Mouse (Mus musculus): ENCODE results near the gene Tpd52l2. TPM values are rescaled to one million over a fixed set of nuclear protein-coding genes. Genes with fewer than 3 reads are reported as not detected.

The Tpd52l2 gene
- 149 and 156 TPM in 2 replicates for polyA plus RNA-seq (2014; fragmentation: Nextera tagmentation; extraction: Ambion mirVana)

DNA sequence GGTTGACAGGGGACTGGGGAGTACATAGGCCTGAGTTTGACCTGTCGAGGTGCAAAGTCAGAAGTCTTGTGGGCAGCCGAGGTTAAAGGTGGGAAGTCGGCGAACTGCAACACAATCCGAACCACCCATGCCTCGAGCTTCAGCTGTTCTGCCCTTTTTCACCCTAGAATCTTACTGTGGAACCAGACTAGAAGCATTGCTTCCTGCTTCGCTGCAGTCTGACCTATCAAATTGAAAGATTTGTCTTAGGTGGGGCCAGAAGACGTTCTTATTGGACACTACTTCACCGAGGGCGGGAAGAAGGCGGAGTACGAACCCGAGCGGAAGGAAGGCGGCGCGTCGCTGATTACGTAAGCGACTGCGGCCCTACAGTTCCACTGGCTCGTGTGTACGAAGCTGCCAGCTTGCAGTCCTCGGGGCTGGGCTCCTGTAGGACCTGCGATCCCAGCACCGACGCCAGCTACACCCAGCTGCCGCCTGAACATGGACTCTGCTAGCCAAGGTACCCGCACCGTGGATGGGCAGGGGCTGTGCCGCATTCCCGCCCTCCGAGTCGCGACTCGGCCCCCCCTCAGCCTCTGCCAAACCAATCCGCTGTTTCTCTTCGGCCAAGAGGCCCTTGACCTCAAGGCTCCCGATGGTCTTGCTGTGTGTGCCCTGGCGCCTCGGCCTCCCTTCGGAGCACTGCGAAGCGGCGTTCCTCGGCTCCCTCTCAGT, at the start of gene Tpd52l2:
Tpd52l2 (plus strand) TSS at position 312 of the 717 bp plus-strand sequence.
- H3K4me2 ChIP-seq: peak within 1 kb of the TSS; percentile 90
- peak within 1 kb of the TSS; percentile 86 for H3K4me3 ChIP-seq (ENCODE audit: low read depth, low read length)
- H3K9ac ChIP-seq (ENCODE audit: low read depth, low read length): peak within 1 kb of the TSS; percentile 94
- ATAC-seq (replicated peaks; ENCODE audit: low FRiP score) (peak; percentile 92), DNase-seq (ENCODE audit: low spot score) (peak; percentile 89)
- H3K9me3 ChIP-seq (ENCODE audit: control insufficient read depth, low read length): no peaks in the 10 kb centered on the region
- H3K4me1 ChIP-seq (replicated peaks; ENCODE audit: control insufficient read depth, insufficient read depth, low read length): peaks cover 7% of the 10 kb centered on the region
- WGBS: under 1% methylated on average over 46 of the region's 46 CpGs
- peak within 1 kb of the TSS; percentile 99 for H3K27ac ChIP-seq (ENCODE audit: low read depth, low read length)
- H3K36me3 ChIP-seq (ENCODE audit: control insufficient read depth, insufficient read depth, low read length): peaks cover 21% of the 10 kb centered on the region
- H3K27me3 ChIP-seq (replicated peaks; ENCODE audit: control insufficient read depth, insufficient read depth, low read length): no peaks in the 10 kb centered on the region

- 82% methylated on average over 4 of the region's 4 CpGs for WGBS
- Histone ChIP-seq H3K27ac (ENCODE audit: low read depth, low read length) (no peak overlapping the region), H3K9ac (ENCODE audit: low read depth, low read length) (no peak overlapping the region), H3K27me3 (replicated peaks; ENCODE audit: control insufficient read depth, insufficient read depth, low read length) (no peaks in the 10 kb centered on the region), H3K4me3 (ENCODE audit: low read depth, low read length) (no peak overlapping the region), H3K9me3 (ENCODE audit: control insufficient read depth, low read length) (no peaks in the 10 kb centered on the region), H3K36me3 (ENCODE audit: control insufficient read depth, insufficient read depth, low read length) (no peaks in the 10 kb centered on the region; the same call in 1 of the 2 replicates), H3K4me2 (no peak overlapping the region), H3K4me1 (replicated peaks; ENCODE audit: control insufficient read depth, insufficient read depth, low read length) (no peaks in the 10 kb centered on the region; the same call in 1 of the 2 replicates)
- DNase-seq (ENCODE audit: low spot score): no peak
- no peak for ATAC-seq (replicated peaks; ENCODE audit: low FRiP score)
Observed at GRCm38 (mm10) chr2:181452181-181452580, 44.8 kb upstream of the Tpd52l2 start.

DNA sequence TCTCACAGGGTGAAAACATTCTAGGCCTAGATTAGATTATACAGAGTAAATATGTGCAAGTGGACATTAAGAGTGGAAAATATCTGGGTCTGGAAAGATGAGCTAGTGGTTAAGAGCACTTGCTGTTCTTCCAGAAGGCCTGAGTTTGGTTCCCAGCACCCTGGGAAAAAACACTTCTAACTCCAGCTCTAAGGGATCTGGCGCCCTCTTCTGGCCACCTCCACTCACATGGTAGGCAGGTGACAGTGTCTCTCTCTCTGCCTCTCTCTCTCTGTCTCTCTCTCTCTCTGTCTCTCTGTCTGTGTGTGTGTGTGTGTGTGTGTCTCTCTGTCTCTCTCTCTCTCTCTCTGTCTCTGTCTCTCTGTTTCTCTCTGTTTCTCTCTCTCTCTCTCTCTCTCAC, 43.7 kb upstream of the Tpd52l2 start:
- no peak overlapping the region for H3K9ac ChIP-seq (ENCODE audit: low read depth, low read length)
- 54% methylated on average over 1 of the region's 1 CpGs for WGBS
- DNase-seq (ENCODE audit: low spot score) (no peak), ATAC-seq (replicated peaks; ENCODE audit: low FRiP score) (no peak)
- no peaks in the 10 kb centered on the region for H3K9me3 ChIP-seq (ENCODE audit: control insufficient read depth, low read length)
- H3K4me1 ChIP-seq (replicated peaks; ENCODE audit: control insufficient read depth, insufficient read depth, low read length): peaks cover 2% of the 10 kb centered on the region; the same call in 1 of the 2 replicates
- no peak overlapping the region for H3K4me2 ChIP-seq
- no peak overlapping the region for H3K4me3 ChIP-seq (ENCODE audit: low read depth, low read length)
- no peaks in the 10 kb centered on the region; the same call in 1 of the 2 replicates for H3K36me3 ChIP-seq (ENCODE audit: control insufficient read depth, insufficient read depth, low read length)
- H3K27me3 ChIP-seq (replicated peaks; ENCODE audit: control insufficient read depth, insufficient read depth, low read length): no peaks in the 10 kb centered on the region
- H3K27ac ChIP-seq (ENCODE audit: low read depth, low read length): no peak overlapping the region

DNA sequence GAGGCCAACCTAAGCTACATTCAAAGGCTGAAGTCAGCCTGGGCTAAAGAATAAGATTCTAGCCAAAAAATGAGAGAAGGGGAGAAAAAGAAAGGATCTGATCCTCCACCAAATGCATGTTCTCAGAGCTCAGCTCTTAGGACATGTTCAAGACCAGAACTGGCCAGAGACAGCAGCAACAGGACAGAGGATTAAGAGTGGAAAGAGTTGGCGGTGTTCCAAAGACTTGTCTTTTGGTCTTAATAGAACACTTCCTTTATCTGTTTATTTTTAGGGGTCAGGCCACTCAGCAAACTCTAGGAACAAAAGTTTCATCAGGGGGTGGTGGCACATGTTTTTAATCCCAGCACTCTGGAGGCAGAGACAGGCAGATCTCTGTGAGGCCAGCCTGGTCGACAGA, 41.0 kb upstream of the Tpd52l2 start:
- 75% methylated on average over 2 of the region's 2 CpGs for WGBS
- Histone ChIP-seq H3K27ac (ENCODE audit: low read depth, low read length) (no peak overlapping the region), H3K27me3 (replicated peaks; ENCODE audit: control insufficient read depth, insufficient read depth, low read length) (no peaks in the 10 kb centered on the region), H3K4me3 (ENCODE audit: low read depth, low read length) (no peak overlapping the region), H3K9me3 (ENCODE audit: control insufficient read depth, low read length) (no peaks in the 10 kb centered on the region), H3K36me3 (ENCODE audit: control insufficient read depth, insufficient read depth, low read length) (no peaks in the 10 kb centered on the region; the same call in 1 of the 2 replicates), H3K9ac (ENCODE audit: low read depth, low read length) (no peak overlapping the region), H3K4me1 (replicated peaks; ENCODE audit: control insufficient read depth, insufficient read depth, low read length) (peaks cover 11% of the 10 kb centered on the region), H3K4me2 (no peak overlapping the region)
- no peak for DNase-seq (ENCODE audit: low spot score)
- no peak for ATAC-seq (replicated peaks; ENCODE audit: low FRiP score)

- peak overlapping the region; percentile 84 for H3K9ac ChIP-seq (ENCODE audit: low read depth, low read length)
- DNase-seq (ENCODE audit: low spot score) (no peak), ATAC-seq (replicated peaks; ENCODE audit: low FRiP score) (no peak)
- no peak overlapping the region for H3K27ac ChIP-seq (ENCODE audit: low read depth, low read length)
- peak overlapping the region; percentile 84 for H3K4me3 ChIP-seq (ENCODE audit: low read depth, low read length)
- peaks cover 26% of the 10 kb centered on the region for H3K4me1 ChIP-seq (replicated peaks; ENCODE audit: control insufficient read depth, insufficient read depth, low read length)
- H3K9me3 ChIP-seq (ENCODE audit: control insufficient read depth, low read length): no peaks in the 10 kb centered on the region
- no peaks in the 10 kb centered on the region; the same call in 1 of the 2 replicates for H3K36me3 ChIP-seq (ENCODE audit: control insufficient read depth, insufficient read depth, low read length)
- 6% methylated on average over 15 of the region's 15 CpGs for WGBS
- peak overlapping the region; percentile 95 for H3K4me2 ChIP-seq
- H3K27me3 ChIP-seq (replicated peaks; ENCODE audit: control insufficient read depth, insufficient read depth, low read length): no peaks in the 10 kb centered on the region
Observed at GRCm38 (mm10) chr2:181457831-181458230, 39.1 kb upstream of the Tpd52l2 start.

- H3K4me1 ChIP-seq (replicated peaks; ENCODE audit: control insufficient read depth, insufficient read depth, low read length): peaks cover 32% of the 10 kb centered on the region
- peak; percentile 61 for DNase-seq (ENCODE audit: low spot score)
- H3K27me3 ChIP-seq (replicated peaks; ENCODE audit: control insufficient read depth, insufficient read depth, low read length): no peaks in the 10 kb centered on the region
- WGBS: under 1% methylated on average over 64 of the region's 72 CpGs
- ATAC-seq (replicated peaks; ENCODE audit: low FRiP score): no peak
- no peaks in the 10 kb centered on the region; the same call in 1 of the 2 replicates for H3K36me3 ChIP-seq (ENCODE audit: control insufficient read depth, insufficient read depth, low read length)
- H3K9me3 ChIP-seq (ENCODE audit: control insufficient read depth, low read length): no peaks in the 10 kb centered on the region
- peak overlapping the region; percentile 84 for H3K4me3 ChIP-seq (ENCODE audit: low read depth, low read length)
- H3K27ac ChIP-seq (ENCODE audit: low read depth, low read length): peak overlapping the region; percentile 87
- peak overlapping the region; percentile 84 for H3K9ac ChIP-seq (ENCODE audit: low read depth, low read length)
- H3K4me2 ChIP-seq: peak overlapping the region; percentile 95
Observed at GRCm38 (mm10) chr2:181458411-181459152, 38.4 kb upstream of the Tpd52l2 start.

DNA sequence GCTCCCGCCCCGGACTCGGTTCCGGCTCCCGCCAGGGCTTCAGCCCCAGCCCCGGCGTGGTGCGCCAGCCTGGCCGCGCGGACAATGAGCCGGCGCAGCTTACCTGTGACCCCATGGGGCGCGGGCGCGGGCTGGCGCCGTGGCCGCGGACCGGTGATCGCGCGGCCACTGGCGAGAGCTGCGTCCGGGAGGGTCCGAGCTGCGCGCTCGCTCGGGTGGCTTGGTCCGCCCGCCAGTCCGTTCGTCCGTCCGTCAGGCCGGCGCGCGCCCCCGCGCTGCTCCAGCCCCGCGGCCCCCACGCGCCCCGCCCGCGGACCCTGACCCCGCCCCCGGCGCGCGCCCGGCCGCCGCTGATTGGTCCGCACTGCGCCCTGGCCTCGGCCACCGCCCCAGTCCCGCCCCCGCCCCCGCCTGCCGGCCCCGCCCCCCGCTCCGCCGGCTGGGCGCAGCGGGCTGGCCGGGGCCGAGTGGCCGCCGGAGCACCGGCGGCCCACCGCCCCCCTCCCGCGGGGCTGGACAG, 37.7 kb upstream of the Tpd52l2 start, which contains the start of gene Zbtb46:
Zbtb46 (minus strand) TSS at position 274 of the 520 bp plus-strand sequence.
- peak within 1 kb of the TSS; percentile 95 for H3K4me2 ChIP-seq
- H3K27ac ChIP-seq (ENCODE audit: low read depth, low read length): peak within 1 kb of the TSS; percentile 99
- H3K27me3 ChIP-seq (replicated peaks; ENCODE audit: control insufficient read depth, insufficient read depth, low read length): no peaks in the 10 kb centered on the region
- H3K36me3 ChIP-seq (ENCODE audit: control insufficient read depth, insufficient read depth, low read length): no peaks in the 10 kb centered on the region; the same call in 1 of the 2 replicates
- ATAC-seq (replicated peaks; ENCODE audit: low FRiP score) (peak; percentile 77), DNase-seq (ENCODE audit: low spot score) (peak; percentile 90)
- peak within 1 kb of the TSS; percentile 84 for H3K4me3 ChIP-seq (ENCODE audit: low read depth, low read length)
- peak within 1 kb of the TSS; percentile 84 for H3K9ac ChIP-seq (ENCODE audit: low read depth, low read length)
- no peaks in the 10 kb centered on the region for H3K9me3 ChIP-seq (ENCODE audit: control insufficient read depth, low read length)
- H3K4me1 ChIP-seq (replicated peaks; ENCODE audit: control insufficient read depth, insufficient read depth, low read length): peaks cover 33% of the 10 kb centered on the region
- WGBS: 1% methylated on average over 59 of the region's 83 CpGs

DNA sequence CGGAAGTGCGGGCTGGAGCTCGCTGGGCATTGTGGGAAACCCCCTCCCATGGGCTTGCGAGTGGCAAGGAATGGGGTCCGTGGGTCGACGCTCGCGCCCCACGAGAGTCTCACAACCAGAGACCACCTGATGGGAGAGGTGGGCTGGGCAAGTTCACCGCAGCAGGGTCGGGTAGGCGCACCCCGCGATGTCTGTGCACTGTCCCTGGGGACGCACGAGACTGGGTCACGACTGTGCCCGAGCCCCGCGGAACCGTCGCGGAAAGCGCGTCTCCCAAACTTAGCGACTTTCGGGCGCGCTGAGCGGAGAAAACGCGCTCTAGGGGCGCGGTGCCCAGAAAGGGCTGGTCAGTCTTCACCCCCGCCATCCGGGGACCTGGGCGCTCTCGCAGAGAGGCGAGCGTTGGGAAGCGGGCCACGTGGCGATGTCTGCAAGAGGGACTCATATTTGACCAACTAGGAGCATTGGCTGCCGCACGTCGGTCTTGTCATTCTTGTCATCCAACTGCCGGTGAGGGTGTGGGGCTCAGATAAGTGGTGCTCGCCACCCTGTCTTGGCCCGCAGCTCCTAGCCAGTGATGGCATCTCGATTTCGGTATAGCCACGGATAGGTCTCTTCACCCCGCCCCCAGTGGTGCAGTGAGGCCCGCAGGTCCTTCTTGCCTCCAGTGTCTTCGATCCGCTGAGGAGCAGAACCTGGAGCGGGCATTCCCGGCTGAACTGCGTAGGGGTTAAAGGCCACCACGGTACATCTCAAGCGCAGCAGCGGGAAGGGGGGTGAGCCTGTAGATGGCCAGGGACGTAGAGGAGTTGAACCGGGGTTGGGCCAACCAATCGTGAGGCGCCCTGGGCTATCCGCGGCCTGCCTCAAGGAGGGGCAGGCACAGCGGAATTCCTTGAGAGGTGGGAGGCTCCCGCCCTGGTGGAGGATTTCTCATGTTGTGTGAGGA, 37.0 kb upstream of the Tpd52l2 start:
- DNase-seq (ENCODE audit: low spot score) (peak; percentile 83), ATAC-seq (replicated peaks; ENCODE audit: low FRiP score) (peak; percentile 84)
- Histone ChIP-seq H3K36me3 (ENCODE audit: control insufficient read depth, insufficient read depth, low read length) (no peaks in the 10 kb centered on the region), H3K4me2 (peak overlapping the region; percentile 95), H3K4me1 (replicated peaks; ENCODE audit: control insufficient read depth, insufficient read depth, low read length) (peaks cover 33% of the 10 kb centered on the region), H3K9me3 (ENCODE audit: control insufficient read depth, low read length) (no peaks in the 10 kb centered on the region), H3K27ac (ENCODE audit: low read depth, low read length) (peak overlapping the region; percentile 99), H3K9ac (ENCODE audit: low read depth, low read length) (peak overlapping the region; percentile 84), H3K27me3 (replicated peaks; ENCODE audit: control insufficient read depth, insufficient read depth, low read length) (no peaks in the 10 kb centered on the region), H3K4me3 (ENCODE audit: low read depth, low read length) (peak overlapping the region; percentile 84)
- under 1% methylated on average over 67 of the region's 71 CpGs for WGBS
